Mouse (Mus musculus) R1 (cell line): ENCODE measurements around the gene Rftn1.
A peak's percentile ranks its signal among the peaks of the same experiment; 100 is the strongest.

Source experiments
- DNase-seq: peaks from one replicate; pipeline ENCODE4 v3.0.0-alpha.2; 2018; ENCODE audit warnings: low read depth, low spot score

The Rftn1 gene

DNA sequence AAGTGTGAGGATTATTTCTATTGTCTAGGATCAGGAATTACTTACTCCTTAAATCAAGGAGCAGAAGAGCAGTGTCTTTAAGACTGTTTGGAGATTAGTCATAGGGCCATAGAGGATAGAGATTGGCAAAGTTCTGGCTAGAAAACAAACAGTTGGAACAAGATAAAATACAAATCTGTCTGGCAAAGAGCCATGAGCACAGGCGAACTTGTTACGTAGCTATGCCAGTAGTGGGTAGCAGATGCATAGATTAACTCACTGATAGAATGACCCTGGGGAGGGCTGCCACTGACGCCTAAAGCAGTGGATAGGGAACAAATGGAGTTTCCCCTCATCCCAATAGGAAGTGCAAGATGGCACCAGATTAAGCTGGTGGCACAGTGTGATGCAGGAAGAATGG lies 97.1 kb downstream of the Rftn1 start:
- DNase-seq = no peak

DNA sequence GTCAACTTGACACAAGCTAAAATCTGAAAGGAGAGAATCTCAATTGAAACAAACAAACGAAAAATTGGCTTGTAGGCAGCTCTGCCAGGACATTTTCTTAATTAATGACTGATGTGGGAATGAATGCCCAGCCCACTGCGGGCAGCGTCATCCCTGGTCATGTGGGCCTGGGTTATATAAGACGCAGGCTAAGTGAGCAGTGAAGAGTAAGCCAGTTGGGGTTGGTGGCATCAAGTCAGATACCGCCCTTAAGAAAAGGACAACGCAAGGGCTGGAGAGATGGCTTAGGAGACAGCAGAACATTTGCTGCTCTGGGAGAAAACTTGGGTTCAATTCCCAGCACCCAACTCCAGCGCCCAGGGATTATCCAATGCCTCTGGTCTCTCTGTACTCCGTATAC lies 97.6 kb downstream of the Rftn1 start:
- no peak for DNase-seq

DNA sequence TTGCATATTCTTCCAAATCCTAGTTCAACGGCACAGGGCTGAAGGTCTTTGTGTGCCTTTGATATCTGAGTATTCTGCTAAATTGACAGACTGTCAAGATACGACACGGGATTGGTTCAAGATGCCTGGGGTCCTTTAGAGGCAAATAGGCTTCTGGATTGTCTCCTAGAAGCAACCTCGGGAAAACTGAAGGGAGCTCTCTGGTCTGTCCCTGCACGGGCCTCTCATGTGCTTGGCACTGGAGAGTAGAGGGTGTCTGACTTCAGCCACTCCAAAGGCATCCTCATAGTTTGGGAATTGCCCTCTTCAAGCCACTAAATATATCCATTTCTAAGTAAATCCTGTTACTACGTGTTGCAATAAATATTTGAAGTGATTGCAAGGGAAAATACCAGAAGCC lies 98.6 kb downstream of the Rftn1 start:
- DNase-seq = no peak

DNA sequence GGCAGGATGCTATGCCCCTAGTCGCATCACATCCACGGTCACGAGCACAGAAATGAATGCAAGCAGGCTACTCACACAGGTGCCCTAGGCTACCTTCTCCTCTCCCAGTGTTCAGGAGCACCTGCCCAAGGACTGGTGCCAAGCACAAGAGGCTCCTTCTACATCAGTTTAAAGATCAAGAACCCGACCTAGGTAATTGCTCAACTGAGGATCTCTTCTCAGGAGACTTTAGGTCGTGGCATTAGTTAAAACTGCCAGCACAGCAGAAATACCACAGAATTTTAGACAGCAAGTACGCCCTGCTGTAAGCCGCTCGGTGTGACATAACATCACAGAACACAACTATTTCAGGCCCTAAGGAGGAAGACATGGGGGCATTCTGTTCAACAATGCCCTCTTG lies 100.7 kb downstream of the Rftn1 start:
- no peak for DNase-seq

DNA sequence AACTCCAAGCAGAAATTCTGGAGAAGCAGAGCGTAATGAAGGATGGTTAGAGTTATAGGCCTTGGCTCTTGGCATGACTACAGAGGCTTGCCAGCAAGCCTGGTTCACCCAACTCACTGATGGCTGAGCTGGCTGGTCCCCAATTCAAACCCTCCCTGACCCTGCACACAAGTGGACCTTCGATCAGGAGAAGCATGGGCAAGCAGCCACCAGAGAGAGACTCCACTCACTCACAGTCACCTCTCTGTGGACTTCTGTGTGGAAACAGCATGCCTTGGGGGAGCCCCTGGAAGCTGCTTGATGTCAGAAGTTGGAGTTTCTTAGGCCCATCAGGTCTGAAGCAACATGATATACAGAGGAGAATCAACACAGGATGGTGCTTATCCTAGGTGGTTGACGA lies 102.4 kb downstream of the Rftn1 start:
- DNase-seq = no peak

DNA sequence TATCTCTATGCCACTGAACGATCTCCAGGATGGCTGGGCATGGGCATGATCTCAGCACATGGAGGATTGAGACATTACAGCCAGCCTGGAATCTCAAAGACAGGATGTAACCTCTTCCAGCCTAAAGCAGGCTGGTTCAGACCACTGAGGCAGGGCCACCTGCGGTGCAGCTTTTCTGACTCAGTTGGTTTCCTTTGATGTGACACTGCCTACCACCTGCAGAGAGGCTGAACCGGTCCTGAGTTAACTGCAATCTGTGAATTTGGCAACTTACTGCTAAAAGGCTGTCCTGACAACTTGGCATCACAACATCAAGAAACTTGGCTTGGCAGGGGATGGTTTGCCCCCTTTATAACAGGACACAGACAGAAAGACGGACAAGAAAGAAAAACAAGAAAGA lies 103.6 kb downstream of the Rftn1 start:
- DNase-seq = peak; percentile 21

DNA sequence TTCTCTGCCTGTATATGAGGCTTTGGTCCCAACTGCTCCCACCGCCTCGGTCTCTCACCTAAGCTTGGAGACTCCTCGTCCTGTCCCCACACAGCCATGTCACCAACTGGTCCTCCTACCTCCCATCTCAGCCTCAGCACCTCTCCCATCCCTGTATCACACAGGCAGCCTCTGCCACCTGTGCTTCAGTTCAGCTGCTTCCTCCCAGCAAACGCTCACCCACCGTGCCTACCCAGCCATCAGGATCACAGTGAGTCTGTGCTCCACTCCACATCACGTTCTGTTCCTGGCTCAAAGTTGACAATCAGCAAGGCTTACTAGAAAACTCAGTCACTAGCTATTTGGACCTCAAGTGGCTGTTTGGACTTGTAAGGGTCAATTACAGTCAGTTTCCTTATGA lies 105.8 kb downstream of the Rftn1 start:
- DNase-seq = no peak

DNA sequence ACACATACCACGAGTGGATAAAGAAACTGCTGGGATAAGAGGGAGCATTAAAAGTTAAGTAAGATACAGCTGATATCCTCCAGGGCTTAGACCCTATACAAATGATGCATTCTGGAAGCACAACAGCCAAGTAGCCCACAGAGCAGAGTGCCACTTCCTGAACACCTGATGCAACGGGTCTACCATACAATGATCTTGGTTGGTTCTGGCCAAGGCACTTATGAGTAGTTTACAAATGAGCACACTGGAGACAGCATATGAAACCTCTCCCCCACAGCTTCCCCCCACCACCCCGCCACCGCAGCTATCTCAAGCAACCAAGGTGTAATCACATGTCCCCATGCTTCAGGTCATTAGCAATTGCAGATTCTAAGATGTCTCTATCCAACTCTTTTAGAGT lies 106.5 kb downstream of the Rftn1 start:
- DNase-seq = no peak

DNA sequence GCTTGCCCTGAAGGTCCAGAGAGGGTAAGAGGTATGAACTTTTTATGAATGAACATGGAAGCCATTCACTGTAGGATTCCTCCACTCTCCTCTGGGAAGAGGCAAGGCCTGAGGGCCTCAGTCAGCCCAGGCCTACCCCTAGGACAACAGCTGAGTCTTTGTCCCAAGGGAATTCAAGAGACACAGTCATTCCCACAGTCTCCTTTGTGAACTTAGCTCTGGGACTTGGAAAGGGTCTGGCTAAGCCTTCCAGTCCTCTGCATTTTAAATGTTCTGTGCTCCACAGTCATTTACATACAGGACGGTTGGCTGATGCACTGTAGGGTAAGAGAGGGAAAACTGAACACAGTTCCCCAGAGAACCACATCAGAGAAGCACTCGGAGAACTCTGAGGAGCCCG lies 107.5 kb downstream of the Rftn1 start:
- no peak for DNase-seq

DNA sequence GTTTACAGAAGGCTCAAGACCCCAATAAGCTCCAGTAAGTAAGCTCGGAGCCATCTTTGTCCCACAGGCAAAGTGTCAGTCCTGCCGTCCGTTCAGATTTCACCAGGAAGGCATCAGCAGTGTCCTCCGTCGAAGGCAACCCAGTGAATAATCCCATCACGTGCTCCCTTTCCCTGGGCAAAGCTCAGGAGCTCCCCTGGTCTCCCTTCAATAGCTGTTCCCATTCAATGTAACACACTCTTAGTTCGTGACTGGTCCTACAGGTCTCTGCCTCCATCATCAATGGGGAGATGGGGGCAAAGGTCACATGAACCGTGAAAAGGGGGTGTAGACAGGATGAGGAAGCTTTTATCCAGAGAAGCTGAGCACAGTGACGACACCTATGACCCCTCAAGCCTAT lies 108.8 kb downstream of the Rftn1 start:
- no peak for DNase-seq

DNA sequence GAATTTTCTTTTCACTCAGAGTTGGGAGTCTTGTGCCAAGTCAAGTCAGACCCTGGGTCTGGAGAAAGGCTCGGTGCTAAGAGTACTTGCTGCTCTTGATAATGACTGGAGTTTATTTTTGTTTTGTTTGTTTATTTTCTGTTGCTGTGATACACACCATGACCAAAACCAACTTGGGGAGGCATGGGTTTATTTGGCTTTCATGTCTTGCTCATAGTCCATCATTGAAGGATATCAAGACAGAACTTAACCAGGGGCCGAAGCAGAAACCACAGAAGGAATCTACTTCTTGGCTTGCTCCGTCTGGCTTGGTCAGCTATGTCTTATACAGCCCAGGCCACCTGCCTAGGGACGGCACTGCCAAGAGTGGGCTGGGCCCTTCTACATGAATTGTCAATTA lies 109.5 kb downstream of the Rftn1 start:
- DNase-seq = no peak

DNA sequence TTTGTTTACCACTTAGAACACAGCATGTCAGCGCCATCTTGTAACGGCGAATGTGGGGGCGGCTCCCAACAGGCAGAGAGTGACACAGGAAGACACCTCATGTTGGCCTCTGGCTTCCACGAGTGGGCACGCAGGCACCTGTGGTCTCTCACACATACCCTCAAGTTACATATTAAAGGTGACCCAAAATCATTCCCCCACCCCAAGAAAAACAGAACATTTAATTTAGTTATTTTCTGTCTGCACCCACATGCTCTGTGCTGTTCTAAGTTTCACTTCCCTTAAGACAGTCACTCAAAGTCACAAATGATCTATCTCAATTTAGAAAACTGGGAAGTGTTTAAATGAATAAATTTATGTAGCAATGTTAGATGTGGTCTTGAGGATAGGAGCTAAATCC lies 111.7 kb downstream of the Rftn1 start:
- no peak for DNase-seq

DNA sequence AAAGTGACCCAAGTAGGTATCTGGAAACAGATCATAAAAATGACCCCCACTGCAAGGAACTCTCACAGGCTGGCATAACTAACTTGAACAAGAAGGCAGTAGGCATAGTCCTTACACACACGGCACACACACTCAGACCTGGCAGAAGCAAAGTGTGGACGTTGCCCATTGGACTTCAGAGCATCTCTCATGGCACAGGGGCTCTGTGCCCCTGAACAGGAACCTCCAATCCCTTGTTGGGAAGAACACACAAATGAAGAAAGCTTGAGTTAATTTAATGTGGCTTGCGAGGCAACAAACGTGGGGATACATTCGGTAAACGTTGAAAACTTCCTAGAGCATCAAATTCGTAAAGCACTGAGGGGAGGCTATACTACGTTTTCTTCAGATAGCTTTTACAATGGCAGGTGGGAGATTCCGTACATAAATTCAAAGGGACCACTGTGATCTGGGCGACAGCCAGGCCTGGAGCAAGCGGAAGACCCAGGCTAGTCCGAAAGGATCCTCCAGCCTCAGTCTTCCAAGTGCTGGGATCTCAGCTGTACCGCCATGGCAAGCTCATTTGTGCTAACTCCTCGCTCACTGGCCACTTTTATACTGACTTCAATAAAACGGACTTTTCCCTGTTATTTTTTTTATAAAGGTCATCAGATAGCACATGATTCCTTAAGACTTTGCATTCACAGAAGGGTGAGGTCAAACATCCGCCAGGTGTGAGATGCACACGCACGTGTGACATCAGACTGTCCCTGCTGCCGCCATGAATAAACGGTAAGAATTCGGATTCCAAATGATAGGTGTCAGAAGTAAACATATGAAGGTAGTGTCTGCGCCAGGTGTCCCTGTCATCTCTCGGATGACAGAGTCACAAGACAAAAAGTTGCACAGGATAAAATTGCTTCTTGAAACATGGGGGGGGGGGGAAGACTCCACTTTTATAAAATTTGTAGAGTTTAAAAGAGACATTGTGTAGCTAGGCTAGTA lies 117.2 kb downstream of the Rftn1 start:
- DNase-seq = no peak

DNA sequence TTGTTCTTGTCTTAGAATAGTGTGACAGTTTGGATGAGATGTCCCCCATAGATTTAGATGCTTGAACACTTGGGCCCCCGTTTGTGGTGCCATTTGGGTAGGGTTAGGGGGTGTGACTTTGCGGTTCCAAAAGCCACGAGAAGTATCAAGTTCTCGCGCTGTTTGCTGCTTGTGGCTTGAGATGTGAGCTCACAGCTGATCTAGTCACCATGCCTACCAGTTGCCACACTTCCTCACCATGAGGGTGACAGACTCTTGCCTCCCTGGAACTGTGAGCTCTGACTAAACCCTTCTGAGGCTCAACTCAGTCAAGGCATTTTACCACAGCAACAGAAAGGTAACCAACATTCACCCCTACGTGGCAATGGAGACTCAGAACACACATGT lies 118.9 kb downstream of the Rftn1 start:
- DNase-seq = no peak

DNA sequence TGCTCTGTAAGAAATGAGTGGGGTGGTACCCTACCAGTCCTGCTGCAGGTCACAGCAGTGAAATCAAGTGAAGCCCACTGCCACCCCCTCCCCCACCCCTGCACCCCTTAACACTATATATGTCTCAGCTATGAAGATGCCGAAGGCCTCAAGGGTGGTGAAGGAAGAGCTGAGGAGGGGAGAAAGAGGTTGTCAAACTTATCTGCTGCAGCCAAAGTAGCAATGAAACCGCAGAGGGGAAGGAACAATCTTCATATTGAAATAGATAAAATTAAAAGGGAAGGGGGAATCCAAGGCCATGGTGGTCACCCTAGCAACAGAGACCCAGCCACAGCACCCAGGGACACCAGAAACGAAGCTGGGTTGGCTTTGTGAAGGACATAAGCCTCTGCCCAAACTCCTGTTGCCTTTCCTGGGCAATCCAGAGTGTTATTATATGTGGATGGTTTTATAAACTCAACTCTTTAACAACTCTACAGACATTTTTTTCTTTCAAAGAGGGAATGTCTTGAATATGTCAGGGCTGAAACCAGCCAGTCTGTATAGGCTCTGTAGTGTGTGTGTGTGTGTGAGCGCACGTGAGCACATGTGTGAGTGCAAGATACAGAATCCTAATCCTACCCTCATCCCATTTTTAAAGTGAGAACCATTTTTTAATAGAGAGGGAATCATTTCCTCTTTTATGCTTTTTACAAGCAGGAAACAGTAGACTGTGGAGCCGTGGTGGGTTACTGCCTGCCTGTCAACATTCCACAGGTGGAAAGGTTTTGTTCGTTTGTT lies 119.5 kb downstream of the Rftn1 start:
- no peak for DNase-seq

DNA sequence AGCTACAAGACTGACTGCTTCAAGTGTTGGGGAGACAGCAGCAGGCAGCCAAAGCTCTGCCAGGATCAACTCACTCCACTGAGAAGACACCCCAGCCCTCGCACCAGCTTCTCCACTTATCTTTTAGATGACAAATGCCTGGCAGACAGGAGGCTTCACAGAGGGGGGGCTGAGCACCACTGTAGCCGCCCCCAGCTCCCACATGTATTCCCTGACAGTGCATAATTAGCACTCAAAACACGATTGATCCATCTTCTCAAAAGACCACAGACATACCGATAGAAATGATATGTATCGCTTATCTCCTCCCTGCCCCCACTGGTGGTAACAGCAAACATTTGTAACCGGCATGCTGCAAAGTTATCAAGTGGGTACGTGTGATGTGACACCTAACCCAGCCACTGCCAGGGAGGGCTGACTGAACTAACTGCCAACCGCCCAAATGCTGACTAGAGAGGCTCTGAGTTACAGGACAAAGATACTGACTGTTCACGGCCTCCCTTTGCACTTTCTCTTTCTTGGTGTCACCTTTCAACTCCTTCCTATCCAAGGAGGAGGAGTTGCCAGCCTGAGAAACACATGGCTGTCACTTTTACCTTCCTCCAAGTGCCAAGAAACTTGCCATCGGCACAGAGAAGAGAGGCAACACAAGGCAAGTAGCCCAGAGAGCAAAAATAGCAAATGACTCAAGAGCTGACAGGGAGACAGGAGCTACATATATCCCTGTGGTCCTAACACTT lies 120.4 kb downstream of the Rftn1 start:
- no peak for DNase-seq

DNA sequence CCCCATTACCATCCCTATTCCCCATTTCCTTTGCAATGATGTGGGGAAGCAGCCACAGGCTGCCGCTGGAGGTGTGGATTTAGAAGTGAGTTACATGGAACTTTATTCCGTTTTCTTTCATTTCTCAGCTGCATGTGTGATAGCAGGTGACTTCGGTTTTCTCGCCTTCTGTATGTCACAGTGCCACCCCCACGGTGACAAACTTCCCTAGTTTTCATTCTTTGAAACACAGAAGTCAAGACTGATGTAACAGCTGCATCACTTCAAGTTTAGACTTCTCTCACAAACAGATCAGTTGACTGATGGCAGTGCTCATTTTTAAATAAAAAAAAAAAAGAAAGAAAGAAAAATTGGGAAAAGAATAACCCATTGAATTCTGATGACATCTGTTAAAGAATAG lies 121.3 kb downstream of the Rftn1 start:
- no peak for DNase-seq

DNA sequence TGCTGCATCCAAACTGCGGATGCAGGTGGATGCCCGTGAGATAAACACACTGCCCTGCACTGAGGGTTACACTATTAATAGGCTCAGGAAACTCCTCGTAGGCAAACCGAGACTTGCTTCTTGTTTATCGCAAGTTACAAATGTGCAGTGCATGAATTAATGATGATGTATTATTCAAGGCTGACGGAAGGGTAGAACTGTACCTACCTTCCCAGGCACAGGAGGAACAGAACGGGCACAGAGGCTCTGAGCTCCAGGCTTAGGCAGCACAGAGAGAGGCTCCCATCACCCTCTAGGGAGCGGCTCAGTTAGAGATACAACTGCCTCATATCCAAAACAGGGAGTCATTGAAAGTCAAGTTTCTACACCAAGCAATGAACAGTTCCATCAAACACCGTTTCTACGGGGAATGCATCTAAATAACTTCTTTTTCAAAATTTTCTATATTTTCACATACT lies 121.8 kb downstream of the Rftn1 start:
- no peak for DNase-seq

DNA sequence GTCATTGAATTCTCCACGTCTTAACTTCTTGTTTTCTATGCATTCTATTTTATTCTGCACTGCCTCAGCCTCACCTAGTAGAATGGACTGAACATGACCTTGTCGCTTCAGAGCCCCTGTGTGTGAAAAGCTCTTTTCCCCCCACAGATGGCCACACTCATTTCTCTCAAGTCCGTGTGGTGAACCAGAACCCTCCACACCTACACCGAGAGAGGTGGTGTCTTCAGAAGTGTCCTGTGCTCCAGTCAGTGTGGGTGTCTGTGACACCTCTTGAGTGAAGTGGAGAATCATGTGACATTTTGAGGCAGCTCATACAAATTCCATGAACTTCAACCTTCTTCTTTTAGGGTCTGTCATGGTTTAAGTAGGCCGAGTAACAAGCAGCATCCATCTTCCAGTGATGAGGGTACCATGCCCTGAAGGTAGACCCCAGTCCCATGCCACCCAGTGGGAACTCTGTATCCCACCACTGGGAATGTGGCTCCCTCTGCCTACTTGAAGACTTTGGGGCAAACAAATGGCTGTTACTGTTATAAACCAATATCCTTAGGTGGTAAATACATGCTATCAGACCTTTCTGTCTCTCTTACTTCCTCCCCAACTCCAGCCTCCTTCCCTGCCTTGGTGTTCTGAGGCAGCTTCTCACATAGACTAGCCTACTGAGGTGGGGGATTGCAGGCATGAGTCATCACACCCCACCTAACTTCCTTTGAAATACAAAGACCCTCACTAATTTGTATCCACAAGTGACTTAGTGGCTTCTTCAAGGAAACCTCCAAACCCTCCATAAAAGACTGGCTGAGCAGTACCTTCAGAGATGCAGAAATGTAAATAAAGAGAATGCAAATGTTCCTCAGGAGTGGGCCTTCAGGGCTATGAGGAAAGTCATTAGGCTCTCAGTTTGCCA lies 122.4 kb downstream of the Rftn1 start:
- DNase-seq = peak; percentile 24

DNA sequence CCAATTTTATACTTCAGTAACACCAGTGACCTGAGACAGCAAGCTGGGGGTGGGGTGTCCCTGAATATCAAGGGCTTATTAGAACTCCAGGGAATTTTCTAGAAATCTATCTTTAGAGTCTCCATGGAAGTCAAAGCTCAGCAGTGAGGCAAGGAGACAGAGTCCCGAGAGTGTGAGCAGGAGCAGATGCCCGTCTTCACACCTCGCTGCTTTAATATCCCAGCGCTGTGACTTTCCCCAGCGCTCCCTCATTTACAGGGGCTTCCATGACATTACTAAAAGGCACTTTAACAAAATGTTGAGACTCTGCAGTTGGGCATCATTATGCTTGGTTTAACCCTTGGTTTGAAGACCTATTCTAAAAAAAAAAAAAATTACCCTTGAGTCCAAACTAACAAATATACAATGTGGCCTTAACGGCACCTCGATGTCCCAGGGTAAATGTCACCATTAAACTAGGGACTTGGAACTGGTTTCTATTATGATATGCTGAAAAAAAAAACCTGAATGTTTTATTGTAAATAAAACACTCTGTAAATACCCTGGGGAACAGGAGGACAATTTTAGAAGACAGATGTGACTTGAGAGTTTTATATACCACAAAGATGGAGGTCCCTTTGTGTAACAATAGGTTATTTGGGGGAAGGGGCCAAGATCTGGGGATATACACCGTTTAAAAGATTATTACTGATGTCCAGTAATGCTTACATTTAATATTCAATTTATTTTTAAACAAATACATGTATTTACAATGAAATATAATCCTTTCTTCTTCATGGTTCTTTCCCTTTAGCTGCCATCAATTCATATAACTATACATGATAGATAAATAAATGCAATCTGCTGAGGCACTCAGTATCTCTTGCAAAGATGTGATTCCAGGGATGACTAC lies 123.4 kb downstream of the Rftn1 start:
- no peak for DNase-seq
